Mouse (Mus musculus): ENCODE measurements around the gene Epha10.

The Epha10 gene

GRCm38 (mm10) chr4:124880599-124880998 lies at the start of gene Epha10:
Gene Epha10 (plus strand): TSS chr4:124880899.
- DNase-seq (ENCODE audit: low spot score) = no peak

- no peak for DNase-seq (ENCODE audit: low spot score)
Observed at GRCm38 (mm10) chr4:124832796-124833195, 47.9 kb upstream of the Epha10 start.

- DNase-seq (ENCODE audit: low spot score) = no peak
Observed at GRCm38 (mm10) chr4:124838035-124838700, 42.5 kb upstream of the Epha10 start.

GRCm38 (mm10) chr4:124840998-124841397 lies 39.7 kb upstream of the Epha10 start:
- no peak for DNase-seq (ENCODE audit: low spot score)

- DNase-seq (ENCODE audit: low spot score) = no peak
Observed at GRCm38 (mm10) chr4:124843493-124843892, 37.2 kb upstream of the Epha10 start.

DNA sequence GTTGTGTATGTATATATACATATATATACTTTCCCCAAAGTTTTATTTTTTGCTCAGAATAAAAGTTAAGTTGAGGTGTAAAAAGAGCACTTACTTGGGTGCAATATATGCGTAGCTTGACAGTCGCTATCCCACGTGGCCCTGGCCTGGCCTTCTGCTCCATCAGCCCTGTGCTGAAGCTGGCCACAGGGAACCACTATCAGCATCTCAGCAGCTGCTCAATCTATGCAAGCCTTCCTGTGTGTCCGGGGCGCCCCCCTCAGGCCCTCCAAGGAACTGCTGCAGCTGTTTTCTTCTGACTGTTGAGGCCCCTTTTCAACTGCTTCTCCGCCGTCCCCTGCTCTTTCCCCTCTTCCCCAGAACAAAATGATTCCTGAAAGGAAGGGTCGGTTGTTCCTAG lies 33.1 kb upstream of the Epha10 start:
- DNase-seq (ENCODE audit: low spot score) = peak; percentile 79

GRCm38 (mm10) chr4:124849631-124850260 lies 31.0 kb upstream of the Epha10 start:
- DNase-seq (ENCODE audit: low spot score) = peak; percentile 28

- DNase-seq (ENCODE audit: low spot score) = peak; percentile 82
Observed at GRCm38 (mm10) chr4:124850261-124850913, 30.3 kb upstream of the Epha10 start, which contains the start of gene Yrdc. Gene Yrdc (plus strand): TSS chr4:124850679.

DNA sequence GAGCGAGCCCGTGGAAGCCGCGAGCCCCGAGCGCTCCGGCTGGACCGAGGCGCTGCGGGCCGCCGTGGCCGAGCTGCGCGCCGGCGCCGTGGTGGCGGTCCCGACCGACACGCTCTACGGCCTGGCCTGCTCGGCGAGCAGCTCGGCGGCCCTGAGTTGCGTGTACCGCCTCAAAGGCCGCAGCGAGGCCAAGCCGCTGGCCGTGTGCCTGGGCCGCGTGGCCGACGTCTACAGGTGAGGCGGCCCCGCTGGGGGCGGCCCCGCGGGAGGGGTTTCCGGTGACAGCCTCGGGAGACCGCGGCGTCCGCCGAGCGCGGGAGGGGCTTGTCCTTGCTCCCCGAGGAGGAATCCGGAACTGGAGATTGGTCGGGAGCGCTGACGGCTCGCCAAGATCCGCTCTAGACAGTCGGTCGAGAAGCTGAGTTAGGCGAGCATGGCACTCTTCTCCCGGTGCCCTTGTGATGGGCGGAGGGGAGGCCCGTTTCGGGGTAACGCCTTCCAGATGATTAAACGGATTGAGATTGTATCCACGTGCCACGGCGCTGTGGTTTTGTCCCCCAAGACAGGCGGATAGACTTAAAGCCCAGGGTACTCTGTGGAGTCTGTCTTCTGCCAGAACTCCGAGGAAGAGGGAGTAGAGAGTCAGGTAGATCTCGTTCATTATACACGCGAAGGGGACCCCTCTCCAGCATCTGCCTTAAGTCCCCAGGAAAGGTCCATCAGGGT lies 29.6 kb upstream of the Epha10 start, which contains the start of gene 1110065P20Rik:
1110065P20Rik (minus strand) TSS at position 264 of the 726 bp plus-strand sequence.
- DNase-seq (ENCODE audit: low spot score) = peak; percentile 56

DNA sequence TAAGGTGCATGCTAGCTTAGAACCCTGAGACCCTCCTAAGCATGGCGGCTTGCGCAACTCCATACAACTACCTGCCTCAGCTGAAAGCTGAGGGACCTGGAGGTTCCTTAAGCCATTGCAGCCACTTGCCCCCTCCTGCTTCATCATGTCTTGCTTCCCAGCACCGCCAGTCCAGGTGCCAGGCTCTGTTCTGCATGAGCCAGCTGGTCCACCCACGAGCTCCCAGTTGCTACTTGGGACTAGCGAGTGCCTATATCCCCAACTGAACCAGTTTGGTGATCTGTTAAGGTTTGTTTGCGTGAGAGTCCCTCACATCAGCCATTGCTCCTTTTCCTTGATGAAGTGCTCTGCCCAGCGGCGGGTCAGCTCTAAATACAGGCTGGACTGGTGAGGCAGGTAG lies 24.4 kb upstream of the Epha10 start:
- no peak for DNase-seq (ENCODE audit: low spot score)

DNA sequence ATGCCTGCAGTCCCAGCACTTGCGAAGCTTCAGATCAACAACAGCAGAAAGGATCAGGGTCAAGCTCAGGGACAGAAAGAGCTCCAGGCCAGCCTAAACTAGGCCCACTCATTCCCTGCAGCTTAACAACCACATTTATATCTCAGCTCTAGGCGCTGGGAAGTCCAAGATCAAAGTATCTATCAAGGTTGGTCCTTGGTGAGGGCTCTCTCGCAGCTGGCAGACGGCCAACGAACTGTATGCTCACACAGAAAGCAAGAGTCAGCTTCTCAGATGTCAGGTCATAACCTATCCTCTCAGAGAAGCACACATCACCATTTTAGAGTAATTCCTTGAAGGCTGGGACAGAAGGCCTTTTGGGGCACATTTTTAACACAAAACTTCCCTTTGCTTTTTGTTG lies 22.3 kb upstream of the Epha10 start:
- no peak for DNase-seq (ENCODE audit: low spot score)

DNA sequence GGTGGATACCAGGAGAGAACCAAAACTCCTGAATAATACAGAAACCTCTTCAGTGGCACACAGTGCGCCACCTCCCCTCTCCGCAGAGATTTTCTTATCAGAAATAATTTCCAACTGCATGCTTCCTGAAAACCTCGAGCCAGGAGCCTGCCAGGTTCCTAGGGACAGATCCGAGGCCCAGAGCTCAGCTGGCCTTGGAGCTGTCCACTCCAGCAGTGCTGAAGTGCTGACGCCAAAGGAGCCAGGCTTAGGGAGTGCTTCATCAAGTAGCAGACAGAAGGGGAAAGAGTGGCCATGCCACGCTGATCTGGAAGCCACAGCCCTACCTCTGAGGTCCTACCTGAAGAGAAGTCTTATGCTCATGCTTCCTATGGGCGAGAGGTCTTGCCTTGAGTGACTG lies 20.3 kb upstream of the Epha10 start:
- peak; percentile 67 for DNase-seq (ENCODE audit: low spot score)

DNA sequence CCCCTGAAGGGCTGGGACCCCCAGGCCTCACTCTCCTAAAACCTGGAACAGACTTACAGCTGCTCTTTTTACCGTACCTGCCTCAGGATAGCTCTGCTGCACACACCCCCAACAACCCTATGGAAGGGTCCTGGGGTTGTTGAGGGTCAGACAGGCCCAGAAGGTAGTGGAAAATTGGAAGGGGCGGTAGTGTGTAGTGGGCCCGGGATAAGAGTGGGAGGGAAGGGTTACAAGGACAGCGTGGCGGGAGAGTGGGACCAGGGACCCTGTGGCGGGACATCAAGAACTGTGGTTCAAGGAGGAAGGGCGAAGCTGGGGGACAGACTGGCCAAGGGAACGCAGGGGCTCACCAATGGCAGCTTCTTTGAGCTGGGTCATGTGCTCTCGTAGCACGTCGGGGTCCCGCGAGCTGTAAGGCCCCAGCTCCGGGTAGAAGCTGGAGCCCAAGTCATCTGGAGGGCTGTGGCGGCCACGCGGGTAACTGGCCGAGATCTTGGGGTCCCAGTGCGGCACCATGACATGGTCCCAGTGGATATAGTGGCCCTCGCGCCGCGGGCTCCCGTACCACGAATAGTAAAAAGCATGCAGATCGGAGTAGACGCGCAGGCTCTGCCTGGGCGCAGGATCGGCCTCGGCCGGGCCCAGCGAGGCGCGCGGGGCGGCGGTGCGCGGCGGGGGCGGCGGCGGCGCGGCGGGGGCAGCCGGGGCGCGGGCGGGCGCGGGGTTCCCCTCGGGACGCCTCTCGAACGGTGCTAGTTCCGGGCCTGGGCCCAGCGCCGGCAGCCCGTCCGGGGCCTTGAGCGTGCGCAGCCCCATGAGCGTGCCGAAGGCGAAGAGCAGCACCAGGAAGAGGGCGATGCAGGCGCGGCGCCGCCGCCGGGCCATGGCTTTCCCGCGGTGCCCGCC lies 19.2 kb upstream of the Epha10 start, which contains the start of gene Maneal:
Maneal (minus strand) TSS at position 889 of the 906 bp plus-strand sequence.
- DNase-seq (ENCODE audit: low spot score) = no peak

GRCm38 (mm10) chr4:124872719-124873118 lies 8.0 kb upstream of the Epha10 start:
- DNase-seq (ENCODE audit: low spot score) = no peak

DNA sequence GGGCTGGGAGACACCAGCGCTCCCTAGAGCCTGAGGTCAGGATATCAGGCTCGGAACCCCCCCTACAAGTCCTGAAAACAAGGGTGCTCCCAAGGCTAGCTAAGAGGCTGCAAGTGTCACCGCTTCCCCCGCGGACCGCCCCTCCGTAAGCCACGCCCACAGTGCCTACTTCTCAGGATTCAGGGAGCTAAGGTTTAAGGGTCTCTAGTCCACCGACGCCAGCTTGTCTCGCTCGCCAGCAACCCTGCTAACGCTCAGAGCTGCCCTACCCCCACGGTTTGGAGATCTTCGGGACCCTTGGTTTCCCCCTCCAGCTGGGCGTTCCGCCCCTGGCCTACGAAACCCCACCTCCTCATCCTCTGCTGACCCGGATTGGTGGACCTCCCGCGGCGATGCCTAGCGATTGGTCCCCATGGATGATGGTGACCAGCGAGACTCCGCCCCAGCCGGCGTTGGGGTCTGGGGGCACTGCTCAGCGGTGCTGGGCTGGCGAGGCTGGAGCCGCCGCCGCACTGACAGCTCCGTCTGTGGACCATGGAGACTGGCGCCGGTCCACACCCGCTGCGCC lies 726 bp downstream of the Epha10 start:
- DNase-seq (ENCODE audit: low spot score) = no peak

GRCm38 (mm10) chr4:124882151-124882729 lies 1.5 kb downstream of the Epha10 start:
- no peak for DNase-seq (ENCODE audit: low spot score)

GRCm38 (mm10) chr4:124888702-124889101 lies 8.0 kb downstream of the Epha10 start:
- DNase-seq (ENCODE audit: low spot score) = no peak

DNA sequence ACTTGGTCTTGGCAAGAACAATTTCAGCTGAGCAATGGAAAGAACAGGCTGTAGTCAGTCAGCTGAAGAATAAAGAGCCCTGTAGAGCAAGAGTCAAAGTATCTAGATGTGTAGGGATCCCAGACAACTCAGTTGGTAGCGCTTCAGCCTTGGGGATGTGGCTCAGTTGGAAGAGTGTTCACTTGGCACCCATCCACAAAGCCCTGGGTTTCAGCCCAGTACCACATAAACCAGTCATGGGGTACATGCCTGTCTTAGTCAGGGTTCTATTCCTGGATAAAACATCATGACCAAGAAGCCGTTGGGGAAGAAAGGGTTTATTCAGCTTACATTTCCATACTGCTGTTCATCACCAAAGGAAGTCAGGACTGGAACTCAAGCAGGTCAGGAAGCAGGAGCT lies 9.2 kb downstream of the Epha10 start:
- no peak for DNase-seq (ENCODE audit: low spot score)

- no peak for DNase-seq (ENCODE audit: low spot score)
Observed at GRCm38 (mm10) chr4:124890831-124891230, 10.1 kb downstream of the Epha10 start.

- no peak for DNase-seq (ENCODE audit: low spot score)
Observed at GRCm38 (mm10) chr4:124893769-124894168, 13.1 kb downstream of the Epha10 start.
